In genomic region chr17:88954011-88954410, GRCm38 (mm10) we compare ENCODE assay signal across 8 mouse cellular contexts.
A peak's percentile ranks its signal among the peaks of the same experiment; 100 is the strongest.
DNase-seq lines count a peak whose midpoint lies in the region; ATAC-seq and TF ChIP-seq lines count a peak whose summit lies in the region.

No protein-coding gene starts in this region.

- TF ChIP-seq POLR2A in MEL (IDR thresholded peaks at IDR 0.05; ENCODE audit: control insufficient read depth in 1 of 2, insufficient read depth in 1 of 2, low read depth in 1 of 2, low read length in 2 of 2, poor library complexity in 1 of 2): no peak
- no peak for TF ChIP-seq POLR2A in cortical plate, adult 2 months (IDR thresholded peaks at IDR 0.05; ENCODE audit: extremely low read depth, insufficient read depth, low read length)

- no peaks in the 10 kb centered on the region for H3K36me3 ChIP-seq in heart, postnatal 0 days (replicated peaks; ENCODE audit: control insufficient read depth, insufficient read depth, low read length)
- no peaks in the 10 kb centered on the region for H3K36me3 ChIP-seq in heart, embryonic 12.5 days
- H3K36me3 ChIP-seq in MEL (ENCODE audit: control insufficient read depth in 1 of 2, insufficient read depth in 2 of 2, low read length in 2 of 2): no peaks in the 10 kb centered on the region
- H3K36me3 ChIP-seq in midbrain, embryonic 15.5 days (replicated peaks): no peaks in the 10 kb centered on the region

- TF ChIP-seq RAD21 in MEL (IDR thresholded peaks at IDR 0.05; ENCODE audit: low read depth, low read length): peak; percentile 92

- no peak overlapping the region for H3K4me3 ChIP-seq in heart, postnatal 0 days (ENCODE audit: low read depth, low read length)
- no peak overlapping the region for H3K4me3 ChIP-seq in heart, embryonic 12.5 days
- H3K4me3 ChIP-seq in MEL (ENCODE audit: control insufficient read depth in 1 of 2, insufficient read depth in 1 of 2, low read depth in 2 of 2, low read length in 2 of 2): no peak overlapping the region
- no peak overlapping the region for H3K4me3 ChIP-seq in cortical plate, adult 2 months (ENCODE audit: insufficient read depth, low read length)
- no peak overlapping the region for H3K4me3 ChIP-seq in midbrain, embryonic 15.5 days

- no peak overlapping the region for H3K27ac ChIP-seq in heart, postnatal 0 days (ENCODE audit: low read depth)
- no peak overlapping the region for H3K27ac ChIP-seq in heart, embryonic 12.5 days (ENCODE audit: poor library complexity, severe bottlenecking)
- no peak overlapping the region for H3K27ac ChIP-seq in MEL (ENCODE audit: control insufficient read depth, low read depth, low read length)
- no peak overlapping the region for H3K27ac ChIP-seq in cortical plate, adult 2 months (ENCODE audit: insufficient read depth, low read length)
- no peak overlapping the region for H3K27ac ChIP-seq in midbrain, embryonic 15.5 days

- no peaks in the 10 kb centered on the region for H3K9me3 ChIP-seq in heart, postnatal 0 days (replicated peaks; ENCODE audit: control insufficient read depth, low read length)
- H3K9me3 ChIP-seq in heart, embryonic 12.5 days (replicated peaks): no peaks in the 10 kb centered on the region
- no peaks in the 10 kb centered on the region for H3K9me3 ChIP-seq in MEL (replicated peaks; ENCODE audit: insufficient read depth, low read length)
- no peaks in the 10 kb centered on the region for H3K9me3 ChIP-seq in midbrain, embryonic 15.5 days

- TF ChIP-seq EP300 in heart, postnatal 0 days (IDR thresholded peaks at IDR 0.05; ENCODE audit: low read depth): no peak
- no peak for TF ChIP-seq EP300 in MEL (IDR thresholded peaks at IDR 0.05; ENCODE audit: low read depth in 1 of 2, low read length in 2 of 2)

- 21% methylated on average over 5 of the region's 5 CpGs for WGBS in heart, postnatal 0 days
- WGBS in heart, embryonic 12.5 days: 27% methylated on average over 5 of the region's 5 CpGs
- 36% methylated on average over 5 of the region's 5 CpGs for WGBS in midbrain, embryonic 15.5 days

- no peak overlapping the region for H3K9ac ChIP-seq in heart, postnatal 0 days (replicated peaks; ENCODE audit: low read depth, low read length)
- no peak overlapping the region for H3K9ac ChIP-seq in heart, embryonic 12.5 days
- H3K9ac ChIP-seq in MEL (ENCODE audit: control insufficient read depth, low read depth, low read length, poor library complexity, severe bottlenecking): no peak overlapping the region
- H3K9ac ChIP-seq in midbrain, embryonic 15.5 days: no peak overlapping the region

- H3K27me3 ChIP-seq in heart, postnatal 0 days (ENCODE audit: control insufficient read depth, insufficient read depth, low read length): no peaks in the 10 kb centered on the region
- H3K27me3 ChIP-seq in heart, embryonic 12.5 days (replicated peaks): no peaks in the 10 kb centered on the region
- H3K27me3 ChIP-seq in MEL (ENCODE audit: control insufficient read depth in 1 of 2, insufficient read depth in 2 of 2, low read length in 2 of 2): no peaks in the 10 kb centered on the region
- no peaks in the 10 kb centered on the region for H3K27me3 ChIP-seq in midbrain, embryonic 15.5 days (replicated peaks)

- H3K4me2 ChIP-seq in heart, postnatal 0 days (ENCODE audit: low read depth, low read length): no peak overlapping the region
- H3K4me2 ChIP-seq in heart, embryonic 12.5 days: no peak overlapping the region
- no peak overlapping the region for H3K4me2 ChIP-seq in midbrain, embryonic 15.5 days

- no peaks in the 10 kb centered on the region for H3K79me2 ChIP-seq in MEL (ENCODE audit: control insufficient read depth, insufficient read depth, low read length, poor library complexity)

- peak; percentile 30 for DNase-seq in heart, postnatal 0 days (ENCODE audit: low spot score)
- peak; percentile 30 for DNase-seq in MEL (ENCODE audit: low read depth, low spot score)
- peak; percentile 48 for DNase-seq in heart, postnatal 4 days
- DNase-seq in left cerebral cortex, adult 11 months (ENCODE audit: low spot score): peak; percentile 79
- no peak for DNase-seq in thymus, postnatal 14 days

- H3K4me1 ChIP-seq in heart, postnatal 0 days (ENCODE audit: control insufficient read depth, insufficient read depth): no peaks in the 10 kb centered on the region
- no peaks in the 10 kb centered on the region for H3K4me1 ChIP-seq in heart, embryonic 12.5 days (replicated peaks)
- no peaks in the 10 kb centered on the region for H3K4me1 ChIP-seq in MEL (ENCODE audit: control insufficient read depth in 1 of 2, insufficient read depth in 2 of 2, low read length in 2 of 2)
- peaks cover 2% of the 10 kb centered on the region; the same call in 1 of the 2 replicates for H3K4me1 ChIP-seq in cortical plate, adult 2 months (ENCODE audit: control insufficient read depth, insufficient read depth, low read length)
- H3K4me1 ChIP-seq in midbrain, embryonic 15.5 days: no peaks in the 10 kb centered on the region

- peak; percentile 94 for TF ChIP-seq CTCF in heart, postnatal 0 days (IDR thresholded peaks at IDR 0.05; ENCODE audit: low read depth)
- peak; percentile 62 to 79 (median 63) for TF ChIP-seq CTCF in MEL (IDR thresholded peaks at IDR 0.05 in 2 of 3, conservative IDR thresholded peaks at IDR 0.05 in 1 of 3; ENCODE audit: control insufficient read depth in 1 of 3, insufficient read depth in 1 of 3, low read depth in 2 of 3, low read length in 3 of 3, poor library complexity in 1 of 3, severe bottlenecking in 1 of 3)
- TF ChIP-seq CTCF in cortical plate, adult 2 months (IDR thresholded peaks at IDR 0.05; ENCODE audit: extremely low read depth, insufficient read depth, low read length): peak; percentile 96

- ATAC-seq in heart, postnatal 0 days (ENCODE audit: insufficient read depth, low read depth): no peak
- ATAC-seq in heart, embryonic 12.5 days (ENCODE audit: insufficient number of reproducible peaks, low FRiP score): no peak
- ATAC-seq in midbrain, embryonic 15.5 days (replicated peaks): peak; percentile 79

TF ChIP-seq in MEL, 35 proteins besides CTCF, POLR2A, EP300 and RAD21:
- TF ChIP-seq SMC3 (IDR thresholded peaks at IDR 0.05; ENCODE audit: low read depth, low read length): peak; percentile 88
- no peak for TF ChIP-seq TCF12 (IDR thresholded peaks at IDR 0.05; ENCODE audit: low read depth, low read length)
- TF ChIP-seq ZC3H11A (IDR thresholded peaks at IDR 0.05; ENCODE audit: low read depth, low read length): peak; percentile 82
- no peak for TF ChIP-seq MXI1 (IDR thresholded peaks at IDR 0.05; ENCODE audit: low read depth, low read length)
